Mouse (Mus musculus): Measurements from ENCODE around the gene Ephb4. TPM values are rescaled to one million over a fixed set of nuclear protein-coding genes. Genes with fewer than 3 reads are reported as not detected.

Ephb4 gene
- polyA plus RNA-seq, 1 experiment from 2014 or later, result 20.8 TPM

DNA sequence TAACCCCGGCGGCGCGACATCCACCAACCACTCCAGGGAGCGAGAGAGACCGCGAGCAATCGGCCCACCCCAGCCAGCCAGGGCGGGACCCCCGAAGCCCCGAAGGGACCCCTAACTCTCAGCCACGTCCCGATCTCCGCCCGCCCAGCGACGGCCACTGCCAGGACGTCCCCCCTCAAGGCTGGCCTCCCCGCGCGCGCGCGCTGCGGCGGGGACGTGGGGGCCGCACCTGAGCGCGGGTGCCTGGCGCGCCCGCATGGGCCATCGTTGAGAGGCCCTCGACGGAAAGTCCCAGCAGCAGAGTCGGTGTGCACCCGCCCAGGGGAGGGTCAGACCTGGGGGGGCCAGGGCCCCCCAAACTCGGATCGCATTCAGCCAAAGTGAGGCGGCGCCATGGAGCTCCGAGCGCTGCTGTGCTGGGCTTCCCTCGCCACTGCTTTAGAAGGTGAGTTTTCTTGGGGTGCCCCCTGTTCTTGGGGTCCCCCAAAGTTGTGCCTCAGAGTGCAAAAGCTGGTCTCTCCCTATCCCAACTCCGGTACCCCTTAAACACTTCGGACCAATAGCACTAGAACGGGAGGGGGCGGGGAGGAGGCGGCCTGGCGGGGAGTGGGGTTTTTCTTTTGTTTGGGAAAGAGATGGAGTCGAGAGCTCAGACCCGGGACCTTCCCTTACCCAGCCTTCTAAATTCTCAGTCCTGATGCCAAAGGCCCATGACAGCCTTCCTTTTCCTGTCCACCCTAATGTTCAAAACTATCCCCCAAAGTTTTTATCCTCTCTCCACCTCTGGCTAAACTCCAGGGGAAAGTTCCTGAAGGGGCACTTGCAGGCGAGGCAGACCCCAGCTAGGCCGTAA, 522 bp downstream of the Ephb4 start:
- Histone ChIP-seq H3K36me3 (ENCODE audit: control insufficient read depth, insufficient read depth, low read length) (peaks cover 11% of the 10 kb centered on the region), H3K27me3 (ENCODE audit: control insufficient read depth, insufficient read depth, low read length) (no peaks in the 10 kb centered on the region), H3K4me2 (peak overlapping the region; percentile 90), H3K9me3 (ENCODE audit: control insufficient read depth, low read length) (no peaks in the 10 kb centered on the region), H3K4me3 (ENCODE audit: low read depth, low read length) (peak overlapping the region; percentile 89), H3K9ac (ENCODE audit: low read length) (peak overlapping the region; percentile 96), H3K4me1 (ENCODE audit: control insufficient read depth, insufficient read depth, low read length) (peaks cover 35% of the 10 kb centered on the region), H3K27ac (ENCODE audit: low read depth, low read length) (peak overlapping the region; percentile 79)
- DNase-seq (ENCODE audit: low spot score, missing footprints), result peak; percentile 94
- WGBS, result under 1% methylated on average over 55 of the region's 55 CpGs
- peak; percentile 65 for ATAC-seq (ENCODE audit: low FRiP score)

DNA sequence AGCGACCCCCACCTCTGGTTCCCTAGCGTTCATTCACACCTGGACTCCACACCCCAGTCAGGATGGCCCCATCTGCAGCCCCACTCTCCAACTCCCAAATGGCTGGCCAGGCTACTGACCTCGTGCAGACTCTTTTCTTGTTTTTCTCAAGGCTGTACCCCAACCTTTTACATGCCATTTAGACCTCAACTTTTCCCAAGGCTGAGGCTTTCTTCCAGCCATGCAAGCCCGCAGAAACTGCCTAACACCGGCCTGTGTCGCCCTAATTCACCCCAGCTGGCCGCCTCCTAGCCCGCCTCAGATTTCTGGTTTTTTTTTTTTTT, 1.1 kb downstream of the Ephb4 start:
- ATAC-seq (ENCODE audit: low FRiP score), result no peak
- no peaks in the 10 kb centered on the region for H3K9me3 ChIP-seq (ENCODE audit: control insufficient read depth, low read length)
- peak overlapping the region; percentile 96 for H3K9ac ChIP-seq (ENCODE audit: low read length)
- peak overlapping the region; percentile 89 for H3K4me3 ChIP-seq (ENCODE audit: low read depth, low read length)
- H3K4me2 ChIP-seq, result peak overlapping the region; percentile 90
- H3K27me3 ChIP-seq (ENCODE audit: control insufficient read depth, insufficient read depth, low read length), result no peaks in the 10 kb centered on the region
- H3K27ac ChIP-seq (ENCODE audit: low read depth, low read length), result no peak overlapping the region; the same call in 1 of the 2 replicates
- H3K36me3 ChIP-seq (ENCODE audit: control insufficient read depth, insufficient read depth, low read length), result peaks cover 16% of the 10 kb centered on the region
- peaks cover 35% of the 10 kb centered on the region for H3K4me1 ChIP-seq (ENCODE audit: control insufficient read depth, insufficient read depth, low read length)
- peak; percentile 89 for DNase-seq (ENCODE audit: low spot score, missing footprints)
- 0% methylated on average over 8 of the region's 8 CpGs for WGBS

GRCm38 (mm10) chr5:137351394-137351793, 1.5 kb downstream of the Ephb4 start:
- Histone ChIP-seq H3K4me1 (ENCODE audit: control insufficient read depth, insufficient read depth, low read length) (peaks cover 35% of the 10 kb centered on the region), H3K4me2 (peak overlapping the region; percentile 90), H3K27me3 (ENCODE audit: control insufficient read depth, insufficient read depth, low read length) (no peaks in the 10 kb centered on the region), H3K36me3 (ENCODE audit: control insufficient read depth, insufficient read depth, low read length) (peaks cover 20% of the 10 kb centered on the region), H3K9ac (ENCODE audit: low read length) (peak overlapping the region; percentile 96), H3K27ac (ENCODE audit: low read depth, low read length) (no peak overlapping the region), H3K4me3 (ENCODE audit: low read depth, low read length) (peak overlapping the region; percentile 89), H3K9me3 (ENCODE audit: control insufficient read depth, low read length) (no peaks in the 10 kb centered on the region)
- ATAC-seq (ENCODE audit: low FRiP score) (no peak), DNase-seq (ENCODE audit: low spot score, missing footprints) (peak; percentile 88)
- 12% methylated on average over 4 of the region's 4 CpGs for WGBS

DNA sequence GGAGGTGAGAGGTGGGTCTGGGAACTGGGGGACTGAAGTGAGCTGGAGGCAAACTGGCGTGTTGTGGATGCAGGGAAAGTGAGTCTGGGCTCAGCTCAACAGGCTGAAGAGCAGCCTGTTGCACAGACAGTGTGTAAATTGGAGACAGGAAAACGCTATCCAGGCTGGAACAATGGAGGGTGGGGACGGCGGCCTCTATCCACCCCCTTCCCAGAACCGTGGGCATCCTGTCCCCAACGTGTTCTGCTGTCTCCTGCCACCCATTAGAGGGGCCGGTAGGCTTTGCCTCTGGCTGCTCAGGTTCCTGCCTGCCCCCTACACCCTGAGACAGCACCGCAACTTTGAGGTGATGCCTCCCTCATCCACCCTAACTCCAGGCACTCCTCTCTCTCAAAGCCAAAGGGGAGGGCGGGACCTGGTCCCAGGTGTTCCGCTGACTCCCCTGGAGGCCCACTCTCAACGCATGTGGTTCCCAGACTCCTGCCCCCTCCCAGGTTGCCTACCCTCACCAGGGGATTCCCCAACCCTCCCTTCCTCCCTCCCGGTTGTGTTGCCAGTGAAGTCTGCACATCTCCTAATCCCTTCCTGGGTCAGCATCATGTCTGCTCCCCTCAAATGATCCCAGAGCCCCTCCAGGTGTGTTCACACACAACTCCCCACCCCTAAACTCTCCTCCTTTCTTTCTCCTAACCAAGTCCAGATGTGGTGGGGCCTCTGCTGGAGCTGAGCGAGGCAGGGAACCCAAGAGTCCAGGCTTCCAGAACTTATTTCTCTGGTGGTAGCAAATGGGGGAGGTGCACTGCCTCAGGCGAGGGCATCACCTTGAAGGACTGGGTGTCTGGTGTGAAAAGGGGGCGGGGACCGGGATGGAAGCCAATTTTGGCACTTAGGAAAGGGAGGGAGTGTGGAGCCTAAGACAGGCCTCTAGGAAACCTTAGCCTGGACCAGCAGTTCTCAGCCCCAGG, 2.4 kb downstream of the Ephb4 start:
- H3K4me3 ChIP-seq (ENCODE audit: low read depth, low read length), result peak overlapping the region; percentile 89
- no peaks in the 10 kb centered on the region for H3K9me3 ChIP-seq (ENCODE audit: control insufficient read depth, low read length)
- no peak for DNase-seq (ENCODE audit: low spot score, missing footprints)
- peaks cover 35% of the 10 kb centered on the region for H3K4me1 ChIP-seq (ENCODE audit: control insufficient read depth, insufficient read depth, low read length)
- no peak overlapping the region for H3K27ac ChIP-seq (ENCODE audit: low read depth, low read length)
- H3K27me3 ChIP-seq (ENCODE audit: control insufficient read depth, insufficient read depth, low read length), result no peaks in the 10 kb centered on the region
- peaks cover 22% of the 10 kb centered on the region for H3K36me3 ChIP-seq (ENCODE audit: control insufficient read depth, insufficient read depth, low read length)
- peak overlapping the region; percentile 96 for H3K9ac ChIP-seq (ENCODE audit: low read length)
- 21% methylated on average over 16 of the region's 16 CpGs for WGBS
- peak overlapping the region; percentile 90 for H3K4me2 ChIP-seq
- no peak for ATAC-seq (ENCODE audit: low FRiP score)

- H3K4me2 ChIP-seq, result no peak overlapping the region
These were observed 4.2 kb downstream of the Ephb4 start for GRCm38 (mm10) chr5:137354091-137354490.

DNA sequence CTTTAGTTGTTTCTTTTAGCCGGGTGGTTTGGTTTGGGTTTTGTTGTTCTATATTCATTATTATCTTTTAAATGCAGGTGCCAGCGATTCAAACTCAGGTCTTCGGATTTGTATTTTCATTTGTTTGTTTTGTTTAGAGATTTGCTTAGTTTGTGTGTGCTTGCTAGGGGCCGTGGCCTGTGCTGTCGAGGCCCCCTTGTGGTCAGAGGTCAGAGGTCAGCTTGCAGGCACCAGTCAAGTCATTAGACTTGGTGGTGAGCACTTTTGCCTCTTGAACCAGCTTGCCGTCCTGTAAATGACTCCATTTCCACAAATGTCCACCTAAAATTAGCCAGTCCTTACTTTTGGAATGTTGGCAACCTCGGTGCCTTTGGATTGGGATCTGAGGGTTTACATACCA, 8.5 kb downstream of the Ephb4 start:
- Histone ChIP-seq H3K9ac (ENCODE audit: low read length) (no peak overlapping the region), H3K4me2 (no peak overlapping the region), H3K4me1 (ENCODE audit: control insufficient read depth, insufficient read depth, low read length) (no peaks in the 10 kb centered on the region), H3K9me3 (ENCODE audit: control insufficient read depth, low read length) (no peaks in the 10 kb centered on the region), H3K27me3 (ENCODE audit: control insufficient read depth, insufficient read depth, low read length) (no peaks in the 10 kb centered on the region), H3K27ac (ENCODE audit: low read depth, low read length) (no peak overlapping the region), H3K36me3 (ENCODE audit: control insufficient read depth, insufficient read depth, low read length) (peaks cover 60% of the 10 kb centered on the region), H3K4me3 (ENCODE audit: low read depth, low read length) (no peak overlapping the region)
- no peak for ATAC-seq (ENCODE audit: low FRiP score)
- no peak for DNase-seq (ENCODE audit: low spot score, missing footprints)
- WGBS, result 44% methylated on average over 7 of the region's 7 CpGs

More at GRCm38 (mm10) chr5:137354091-137354490, 4.2 kb downstream of the Ephb4 start:
- Histone ChIP-seq H3K9me3 (ENCODE audit: control insufficient read depth, low read length) (no peaks in the 10 kb centered on the region), H3K9ac (ENCODE audit: low read length) (no peak overlapping the region), H3K27ac (ENCODE audit: low read depth, low read length) (no peak overlapping the region), H3K27me3 (ENCODE audit: control insufficient read depth, insufficient read depth, low read length) (no peaks in the 10 kb centered on the region), H3K4me3 (ENCODE audit: low read depth, low read length) (no peak overlapping the region), H3K4me1 (ENCODE audit: control insufficient read depth, insufficient read depth, low read length) (peaks cover 22% of the 10 kb centered on the region), H3K36me3 (ENCODE audit: control insufficient read depth, insufficient read depth, low read length) (peaks cover 31% of the 10 kb centered on the region)
- ATAC-seq (ENCODE audit: low FRiP score), result no peak
- no peak for DNase-seq (ENCODE audit: low spot score, missing footprints)
- 87% methylated on average over 17 of the region's 17 CpGs for WGBS

GRCm38 (mm10) chr5:137369665-137370064, 19.8 kb downstream of the Ephb4 start:
- no peaks in the 10 kb centered on the region for H3K4me1 ChIP-seq (ENCODE audit: control insufficient read depth, insufficient read depth, low read length)
- no peak overlapping the region for H3K4me3 ChIP-seq (ENCODE audit: low read depth, low read length)
- no peak overlapping the region for H3K9ac ChIP-seq (ENCODE audit: low read length)
- ATAC-seq (ENCODE audit: low FRiP score), result no peak
- H3K4me2 ChIP-seq, result no peak overlapping the region
- no peak overlapping the region for H3K27ac ChIP-seq (ENCODE audit: low read depth, low read length)
- H3K36me3 ChIP-seq (ENCODE audit: control insufficient read depth, insufficient read depth, low read length), result peaks cover 69% of the 10 kb centered on the region
- H3K27me3 ChIP-seq (ENCODE audit: control insufficient read depth, insufficient read depth, low read length), result no peaks in the 10 kb centered on the region
- H3K9me3 ChIP-seq (ENCODE audit: control insufficient read depth, low read length), result no peaks in the 10 kb centered on the region
- peak; percentile 53 for DNase-seq (ENCODE audit: low spot score, missing footprints)
- WGBS, result 98% methylated on average over 10 of the region's 11 CpGs

- no peaks in the 10 kb centered on the region for H3K27me3 ChIP-seq (ENCODE audit: control insufficient read depth, insufficient read depth, low read length)
- WGBS, result 86% methylated on average over 12 of the region's 12 CpGs
- no peaks in the 10 kb centered on the region for H3K9me3 ChIP-seq (ENCODE audit: control insufficient read depth, low read length)
- DNase-seq (ENCODE audit: low spot score, missing footprints) (no peak), ATAC-seq (ENCODE audit: low FRiP score) (no peak)
- H3K4me3 ChIP-seq (ENCODE audit: low read depth, low read length), result no peak overlapping the region
- H3K4me1 ChIP-seq (ENCODE audit: control insufficient read depth, insufficient read depth, low read length), result no peaks in the 10 kb centered on the region; the same call in 1 of the 2 replicates
- no peak overlapping the region for H3K4me2 ChIP-seq
- H3K36me3 ChIP-seq (ENCODE audit: control insufficient read depth, insufficient read depth, low read length), result peaks cover 37% of the 10 kb centered on the region
- H3K27ac ChIP-seq (ENCODE audit: low read depth, low read length), result no peak overlapping the region
- no peak overlapping the region for H3K9ac ChIP-seq (ENCODE audit: low read length)
These were observed 23.6 kb downstream of the Ephb4 start for GRCm38 (mm10) chr5:137373371-137373950.

All from midbrain, embryonic 11.5 days (tissue).